Mouse (Mus musculus): ENCODE data around the gene Supt3. TPM values are rescaled to one million over a fixed set of nuclear protein-coding genes. Genes with fewer than 3 reads are reported as not detected.

Gene Supt3
- total and polyA plus RNA-seq, 2 experiments, result 2.3 to 4.9 TPM

- WGBS, result 94% methylated on average over 3 of the region's 3 CpGs
- Histone ChIP-seq H3K4me1 (ENCODE audit: control insufficient read depth, insufficient read depth, low read length) (no peaks in the 10 kb centered on the region), H3K79me2 (ENCODE audit: control insufficient read depth, insufficient read depth, low read length) (no peaks in the 10 kb centered on the region), H3K9ac (ENCODE audit: low read depth, low read length) (no peak overlapping the region), H3K27me3 (ENCODE audit: control insufficient read depth, insufficient read depth, low read length) (no peaks in the 10 kb centered on the region), H3K4me3 (ENCODE audit: insufficient read depth, low read depth, low read length) (no peak overlapping the region), H3K36me3 (ENCODE audit: control insufficient read depth, insufficient read depth, low read length) (no peaks in the 10 kb centered on the region), H3K27ac (replicated peaks; ENCODE audit: insufficient read depth, low read depth, low read length) (no peak overlapping the region)
- no peak for DNase-seq (ENCODE audit: extremely low read depth, low read depth, low spot score)
- no peak for TF ChIP-seq POLR2A (IDR thresholded peaks at IDR 0.05; ENCODE audit: extremely low read depth, insufficient read depth, low read length)
- peak; percentile 25; the same call in 1 of the 2 replicates for TF ChIP-seq CTCF (IDR thresholded peaks at IDR 0.05; ENCODE audit: low read depth, low read length)
Observed at GRCm38 (mm10) chr17:45073779-45074178, 296.8 kb downstream of the Supt3 start.

- Histone ChIP-seq H3K36me3 (ENCODE audit: control insufficient read depth, insufficient read depth, low read length) (no peaks in the 10 kb centered on the region), H3K9ac (ENCODE audit: low read depth, low read length) (no peak overlapping the region), H3K79me2 (ENCODE audit: control insufficient read depth, insufficient read depth, low read length) (no peaks in the 10 kb centered on the region), H3K27me3 (ENCODE audit: control insufficient read depth, insufficient read depth, low read length) (no peaks in the 10 kb centered on the region), H3K4me3 (ENCODE audit: insufficient read depth, low read depth, low read length) (no peak overlapping the region), H3K4me1 (ENCODE audit: control insufficient read depth, insufficient read depth, low read length) (no peaks in the 10 kb centered on the region), H3K27ac (replicated peaks; ENCODE audit: insufficient read depth, low read depth, low read length) (no peak overlapping the region)
- no peak for TF ChIP-seq CTCF (IDR thresholded peaks at IDR 0.05; ENCODE audit: low read depth, low read length)
- no peak for TF ChIP-seq POLR2A (IDR thresholded peaks at IDR 0.05; ENCODE audit: extremely low read depth, insufficient read depth, low read length)
- DNase-seq (ENCODE audit: extremely low read depth, low read depth, low spot score), result no peak
- WGBS, result 98% methylated on average over 4 of the region's 4 CpGs
Observed at GRCm38 (mm10) chr17:45076951-45077350, 300.0 kb downstream of the Supt3 start.

DNA sequence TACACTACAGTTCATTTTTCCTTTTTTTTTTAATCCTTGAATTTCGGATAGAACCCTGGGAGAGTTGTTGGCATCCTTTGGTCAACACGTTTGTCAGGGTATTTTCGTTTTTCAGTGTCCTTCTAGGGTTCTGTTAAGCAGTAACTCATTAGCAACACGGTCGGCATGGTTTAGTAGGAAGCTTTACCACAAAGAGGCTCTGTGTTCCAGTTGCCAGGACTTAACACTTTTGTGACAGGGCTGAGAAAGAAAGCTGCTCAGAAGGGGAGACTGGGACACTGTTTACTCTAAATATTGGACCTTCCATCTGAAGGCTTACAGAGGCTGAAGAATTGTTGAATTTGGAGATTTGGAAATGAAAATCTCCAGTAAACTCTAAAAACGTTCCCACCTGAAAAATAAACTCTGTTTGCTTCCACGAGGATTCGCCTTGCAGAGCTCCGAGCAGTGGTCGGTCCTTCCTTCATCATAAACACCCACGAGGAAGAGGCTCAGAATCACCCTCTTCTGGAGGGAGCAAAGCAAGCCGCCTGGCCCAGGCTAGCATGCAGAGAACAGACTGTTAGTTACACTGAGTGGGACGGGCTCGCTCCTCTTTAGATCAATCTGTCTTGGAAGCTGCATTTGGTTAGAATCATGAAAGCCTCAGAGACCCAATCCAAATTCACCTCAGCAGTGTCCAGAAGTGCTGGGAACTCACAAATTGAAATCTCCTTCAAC is 301.1 kb downstream of the Supt3 start:
- no peak overlapping the region for H3K27ac ChIP-seq (replicated peaks; ENCODE audit: insufficient read depth, low read depth, low read length)
- DNase-seq (ENCODE audit: extremely low read depth, low read depth, low spot score), result no peak
- no peaks in the 10 kb centered on the region for H3K27me3 ChIP-seq (ENCODE audit: control insufficient read depth, insufficient read depth, low read length)
- H3K4me3 ChIP-seq (ENCODE audit: insufficient read depth, low read depth, low read length), result no peak overlapping the region
- TF ChIP-seq CTCF (IDR thresholded peaks at IDR 0.05; ENCODE audit: low read depth, low read length) (no peak), POLR2A (IDR thresholded peaks at IDR 0.05; ENCODE audit: extremely low read depth, insufficient read depth, low read length) (no peak)
- WGBS, result 89% methylated on average over 14 of the region's 14 CpGs
- H3K4me1 ChIP-seq (ENCODE audit: control insufficient read depth, insufficient read depth, low read length), result no peaks in the 10 kb centered on the region
- no peaks in the 10 kb centered on the region for H3K79me2 ChIP-seq (ENCODE audit: control insufficient read depth, insufficient read depth, low read length)
- no peaks in the 10 kb centered on the region for H3K36me3 ChIP-seq (ENCODE audit: control insufficient read depth, insufficient read depth, low read length)
- H3K9ac ChIP-seq (ENCODE audit: low read depth, low read length), result no peak overlapping the region

- H3K36me3 ChIP-seq (ENCODE audit: control insufficient read depth, insufficient read depth, low read length), result no peaks in the 10 kb centered on the region
- no peaks in the 10 kb centered on the region for H3K27me3 ChIP-seq (ENCODE audit: control insufficient read depth, insufficient read depth, low read length)
- no peaks in the 10 kb centered on the region for H3K79me2 ChIP-seq (ENCODE audit: control insufficient read depth, insufficient read depth, low read length)
- H3K4me3 ChIP-seq (ENCODE audit: insufficient read depth, low read depth, low read length), result no peak overlapping the region
- H3K4me1 ChIP-seq (ENCODE audit: control insufficient read depth, insufficient read depth, low read length), result no peaks in the 10 kb centered on the region; the same call in 1 of the 2 replicates
- no peak for DNase-seq (ENCODE audit: extremely low read depth, low read depth, low spot score)
- TF ChIP-seq CTCF (IDR thresholded peaks at IDR 0.05; ENCODE audit: low read depth, low read length) (no peak), POLR2A (IDR thresholded peaks at IDR 0.05; ENCODE audit: extremely low read depth, insufficient read depth, low read length) (no peak)
- 93% methylated on average over 8 of the region's 8 CpGs for WGBS
- no peak overlapping the region for H3K9ac ChIP-seq (ENCODE audit: low read depth, low read length)
- no peak overlapping the region for H3K27ac ChIP-seq (replicated peaks; ENCODE audit: insufficient read depth, low read depth, low read length)
Observed at GRCm38 (mm10) chr17:45081521-45081920, 304.6 kb downstream of the Supt3 start.

DNA sequence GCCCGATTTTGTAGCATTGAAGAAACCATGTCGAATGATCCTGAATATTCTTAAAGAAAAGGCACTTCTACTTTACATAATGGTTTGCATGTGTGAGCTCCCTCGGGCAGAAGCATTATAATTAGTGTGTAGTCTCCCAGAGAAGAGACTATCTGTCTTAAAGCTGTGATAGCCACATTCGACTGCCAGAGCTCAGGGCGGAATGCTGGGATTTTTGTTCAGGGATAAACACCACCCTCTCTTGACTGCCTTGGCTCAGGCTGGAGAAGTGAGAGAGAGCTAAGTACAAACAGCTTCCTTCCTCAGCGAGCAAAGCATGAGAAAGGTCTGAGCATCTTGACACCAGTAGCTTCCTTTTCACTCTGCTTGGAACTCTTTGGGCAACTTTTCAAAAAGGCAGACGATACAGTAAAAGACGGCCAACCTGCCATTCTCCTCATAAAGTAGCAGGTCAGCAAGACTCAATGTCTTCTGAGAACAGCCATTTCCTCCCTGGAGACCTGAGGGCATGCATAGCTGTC is 305.1 kb downstream of the Supt3 start:
- DNase-seq (ENCODE audit: extremely low read depth, low read depth, low spot score), result no peak
- WGBS, result 80% methylated on average over 8 of the region's 8 CpGs
- no peak overlapping the region for H3K27ac ChIP-seq (replicated peaks; ENCODE audit: insufficient read depth, low read depth, low read length)
- no peaks in the 10 kb centered on the region for H3K36me3 ChIP-seq (ENCODE audit: control insufficient read depth, insufficient read depth, low read length)
- TF ChIP-seq POLR2A (IDR thresholded peaks at IDR 0.05; ENCODE audit: extremely low read depth, insufficient read depth, low read length), result no peak
- TF ChIP-seq CTCF (IDR thresholded peaks at IDR 0.05; ENCODE audit: low read depth, low read length), result no peak
- no peak overlapping the region for H3K4me3 ChIP-seq (ENCODE audit: insufficient read depth, low read depth, low read length)
- no peaks in the 10 kb centered on the region for H3K27me3 ChIP-seq (ENCODE audit: control insufficient read depth, insufficient read depth, low read length)
- H3K9ac ChIP-seq (ENCODE audit: low read depth, low read length), result no peak overlapping the region
- H3K4me1 ChIP-seq (ENCODE audit: control insufficient read depth, insufficient read depth, low read length), result no peaks in the 10 kb centered on the region; the same call in 1 of the 2 replicates
- no peaks in the 10 kb centered on the region for H3K79me2 ChIP-seq (ENCODE audit: control insufficient read depth, insufficient read depth, low read length)

- Histone ChIP-seq H3K79me2 (ENCODE audit: control insufficient read depth, insufficient read depth, low read length) (no peaks in the 10 kb centered on the region), H3K4me1 (ENCODE audit: control insufficient read depth, insufficient read depth, low read length) (no peaks in the 10 kb centered on the region; the same call in 1 of the 2 replicates), H3K36me3 (ENCODE audit: control insufficient read depth, insufficient read depth, low read length) (no peaks in the 10 kb centered on the region), H3K9ac (ENCODE audit: low read depth, low read length) (no peak overlapping the region), H3K27me3 (ENCODE audit: control insufficient read depth, insufficient read depth, low read length) (no peaks in the 10 kb centered on the region), H3K4me3 (ENCODE audit: insufficient read depth, low read depth, low read length) (no peak overlapping the region), H3K27ac (replicated peaks; ENCODE audit: insufficient read depth, low read depth, low read length) (no peak overlapping the region)
- DNase-seq (ENCODE audit: extremely low read depth, low read depth, low spot score), result no peak
- WGBS, result 58% methylated on average over 5 of the region's 5 CpGs
- TF ChIP-seq POLR2A (IDR thresholded peaks at IDR 0.05; ENCODE audit: extremely low read depth, insufficient read depth, low read length) (no peak), CTCF (IDR thresholded peaks at IDR 0.05; ENCODE audit: low read depth, low read length) (no peak)
Observed at GRCm38 (mm10) chr17:45086361-45086760, 309.4 kb downstream of the Supt3 start.
